In genomic region chr11:84412201-84412934, GRCm38 (mm10) we compare ENCODE assay signal across 15 mouse cellular contexts.
DNase-seq lines count a peak whose midpoint lies in the region; ATAC-seq lines count a peak whose summit lies in the region.
"Had no signal": no experiment of that assay in that cellular context is flagged by ENCODE, and none has a peak within 500 bp of the region (broad histone marks: within the 10 kb centered on the region; RNA-seq: fewer than 3 reads in every experiment).

No protein-coding gene starts in this region.

- no peak overlapping the region for H3K4me2 ChIP-seq in heart, embryonic 11.5 days
- H3K4me2 ChIP-seq in midbrain, embryonic 16.5 days (ENCODE audit: low read length) = no peak overlapping the region
- H3K4me2 ChIP-seq: stomach, embryonic 15.5 days had no signal

- 64% methylated on average over 12 of the region's 12 CpGs for WGBS in heart, embryonic 11.5 days (ENCODE audit: insufficient replicate concordance)
- 38% methylated on average over 12 of the region's 12 CpGs for WGBS in midbrain, embryonic 16.5 days

- H3K36me3 ChIP-seq in heart, embryonic 11.5 days (ENCODE audit: control insufficient read depth, insufficient read depth, low read length) = no peaks in the 10 kb centered on the region
- H3K36me3 ChIP-seq in midbrain, embryonic 16.5 days (ENCODE audit: control insufficient read depth, insufficient read depth, low read length) = no peaks in the 10 kb centered on the region
- H3K36me3 ChIP-seq: heart, embryonic 12.5 days; stomach, embryonic 15.5 days had no signal

- peaks cover 12% of the 10 kb centered on the region for H3K4me1 ChIP-seq in heart, embryonic 11.5 days (ENCODE audit: control insufficient read depth, insufficient read depth, low read length)
- peaks cover 22% of the 10 kb centered on the region for H3K4me1 ChIP-seq in midbrain, embryonic 16.5 days (ENCODE audit: control insufficient read depth, insufficient read depth, low read length)
- H3K4me1 ChIP-seq: stomach, embryonic 15.5 days had no signal

- DNase-seq in heart, postnatal 4 days = no peak
- peak; percentile 36 for DNase-seq in embryo, embryonic 11 days
- peak; percentile 37 for DNase-seq in hindlimb bud, embryonic 11.5 days (ENCODE audit: extremely low spot score, low read depth, low spot score)
- DNase-seq in thymus, postnatal 4 days = no peak
- DNase-seq: adrenal gland, adult 2 months; gastrocnemius, adult 2 months; right cerebral cortex, postnatal 4 days; thymus, postnatal 36 days had no signal

- H3K9ac ChIP-seq in heart, embryonic 11.5 days (ENCODE audit: low read depth, low read length) = no peak overlapping the region
- no peak overlapping the region for H3K9ac ChIP-seq in midbrain, embryonic 16.5 days (ENCODE audit: low read depth, low read length)
- H3K9ac ChIP-seq: heart, embryonic 12.5 days; stomach, embryonic 15.5 days had no signal

- no peak overlapping the region for H3K4me3 ChIP-seq in heart, embryonic 11.5 days (ENCODE audit: low read depth, low read length)
- no peak overlapping the region for H3K4me3 ChIP-seq in midbrain, embryonic 16.5 days (ENCODE audit: low read depth, low read length)
- H3K4me3 ChIP-seq: gastrocnemius, adult 2 months; heart, embryonic 12.5 days; stomach, embryonic 15.5 days had no signal

- no peaks in the 10 kb centered on the region for H3K9me3 ChIP-seq in heart, embryonic 11.5 days (replicated peaks; ENCODE audit: control insufficient read depth, low read length)
- H3K9me3 ChIP-seq in midbrain, embryonic 16.5 days (replicated peaks; ENCODE audit: control insufficient read depth, low read length, poor library complexity, severe bottlenecking) = no peaks in the 10 kb centered on the region
- H3K9me3 ChIP-seq: heart, embryonic 12.5 days; stomach, embryonic 15.5 days had no signal

- H3K27me3 ChIP-seq in heart, embryonic 11.5 days (ENCODE audit: control insufficient read depth, insufficient read depth, low read length) = no peaks in the 10 kb centered on the region
- no peaks in the 10 kb centered on the region for H3K27me3 ChIP-seq in midbrain, embryonic 16.5 days (ENCODE audit: control insufficient read depth, insufficient read depth, low read depth, low read length)
- H3K27me3 ChIP-seq: Patski; stomach, embryonic 15.5 days had no signal

- no peak for ATAC-seq in heart, embryonic 11.5 days (replicated peaks; ENCODE audit: insufficient number of reproducible peaks, low FRiP score, low TSS enrichment)
- peak; percentile 43 for ATAC-seq in midbrain, embryonic 16.5 days
- no peak for ATAC-seq in inflammation-experienced regulatory T-cells, adult 6 months
- ATAC-seq: Patski had no signal

- H3K27ac ChIP-seq in heart, embryonic 11.5 days (ENCODE audit: low read depth, low read length) = peak overlapping the region; percentile 32; the same call in 1 of the 2 replicates
- peak overlapping the region; percentile 40; the same call in 1 of the 2 replicates for H3K27ac ChIP-seq in midbrain, embryonic 16.5 days (ENCODE audit: low read length)
- H3K27ac ChIP-seq: gastrocnemius, adult 2 months; kidney, postnatal 0 days; stomach, embryonic 15.5 days had no signal

Comparison
In these comparisons a context has a peak if more than half of its experiments do, and no peak if none do; other contexts are left out.
1. DNase-seq: peak in embryo, embryonic 11 days (single experiment) and hindlimb bud, embryonic 11.5 days (single experiment); none in heart, postnatal 4 days (single experiment) and thymus, postnatal 4 days (single experiment).